Mouse (Mus musculus) midbrain, embryonic 11.5 days (tissue): ENCODE data around the gene Cdh13. TPM values are rescaled to one million over a fixed set of nuclear protein-coding genes. Genes with fewer than 3 reads are reported as not detected.
A peak's percentile ranks its signal among the peaks of the same experiment; 100 is the strongest.

Source experiments
- ATAC-seq: fragments of 200-750 bp; cut with Nextera tagmentation; 2 replicates; pipeline ENCODE4 v1.8.0; 2017; ENCODE audit warnings: moderate TSS enrichment, moderate library complexity; ENCODE audit not compliant: low FRiP score
- DNase-seq: peaks from one replicate; pipeline ENCODE4 v3.0.0; 2015; ENCODE audit warnings: low spot score; ENCODE audit errors: missing footprints
- H3K27ac ChIP-seq: fragments of 300-500 bp; sonication (generic); 2 replicates; pipeline ENCODE4 v1.5.1; 2014; ENCODE audit warnings: low read depth, low read length
- H3K27me3 ChIP-seq: fragments of 300-500 bp; sonication (generic); 2 replicates; pipeline ENCODE4 v1.6.1; 2014; ENCODE audit warnings: mild to moderate bottlenecking, low read length, moderate library complexity, mixed read lengths; ENCODE audit not compliant: control insufficient read depth, insufficient read depth
- H3K36me3 ChIP-seq: fragments of 300-500 bp; sonication (generic); 2 replicates; pipeline ENCODE4 v1.6.1; 2014; ENCODE audit warnings: mild to moderate bottlenecking, low read length, moderate library complexity, mixed read lengths; ENCODE audit not compliant: control insufficient read depth, insufficient read depth
- H3K4me1 ChIP-seq: fragments of 300-500 bp; sonication (generic); 2 replicates; pipeline ENCODE4 v1.6.1; 2014; ENCODE audit warnings: low read length; ENCODE audit not compliant: control insufficient read depth, insufficient read depth
- H3K4me2 ChIP-seq: fragments of 300-500 bp; sonication (generic); 2 replicates; pipeline ENCODE4 v1.6.1; 2014; ENCODE audit warnings: mild to moderate bottlenecking, moderate library complexity
- H3K4me3 ChIP-seq: fragments of 300-500 bp; sonication (generic); 2 replicates; pipeline ENCODE4 v1.5.1; 2014; ENCODE audit warnings: low read depth, low read length
- H3K9ac ChIP-seq: fragments of 300-500 bp; sonication (generic); 2 replicates; pipeline ENCODE4 v1.6.1; 2014; ENCODE audit warnings: low read length
- H3K9me3 ChIP-seq: fragments of 300-500 bp; sonication (generic); 2 replicates; pipeline ENCODE4 v1.6.1; 2016; ENCODE audit warnings: low read length; ENCODE audit not compliant: control insufficient read depth
- WGBS: fragments of 180-500 bp; shearing (Covaris S2); extraction: QIAGEN DNeasy Blood & Tissue Kit; methylation state at CpG from one replicate; pipeline ENCODE4 v1.1.7; 2014; 5-methylcytosine and 5-hydroxymethylcytosine counted together
- polyA plus RNA-seq: library from polyadenylated mRNA; unstranded; fragments of >200 nt; fragmentation: Nextera tagmentation; extraction: Ambion mirVana; gene quantifications from 2 replicates; pipeline ENCODE4 v1.2.1, GENCODE M21; 2014

Cdh13 gene
- polyA plus RNA-seq, 1 experiment from 2014 or later: 12.2 TPM

GRCm38 (mm10) chr8:118439857-118440256, 156.3 kb downstream of the Cdh13 start:
- H3K4me2 ChIP-seq: no peak overlapping the region
- no peak overlapping the region for H3K27ac ChIP-seq
- no peaks in the 10 kb centered on the region for H3K9me3 ChIP-seq
- H3K36me3 ChIP-seq: no peaks in the 10 kb centered on the region
- H3K27me3 ChIP-seq: no peaks in the 10 kb centered on the region
- no peaks in the 10 kb centered on the region for H3K4me1 ChIP-seq
- no peak for DNase-seq
- 46% methylated on average over 5 of the region's 5 CpGs for WGBS
- no peak overlapping the region for H3K4me3 ChIP-seq
- peak; percentile 33; the same call in 1 of the 2 replicates for ATAC-seq
- H3K9ac ChIP-seq: no peak overlapping the region

GRCm38 (mm10) chr8:118443361-118443760, 159.8 kb downstream of the Cdh13 start:
- WGBS: 52% methylated on average over 3 of the region's 3 CpGs
- Histone ChIP-seq H3K9me3 (no peaks in the 10 kb centered on the region), H3K27ac (no peak overlapping the region), H3K27me3 (no peaks in the 10 kb centered on the region), H3K36me3 (no peaks in the 10 kb centered on the region), H3K4me2 (no peak overlapping the region), H3K4me3 (no peak overlapping the region), H3K9ac (no peak overlapping the region), H3K4me1 (no peaks in the 10 kb centered on the region)
- ATAC-seq (no peak), DNase-seq (no peak)

GRCm38 (mm10) chr8:118444651-118445207, 161.2 kb downstream of the Cdh13 start:
- 82% methylated on average over 8 of the region's 8 CpGs for WGBS
- Histone ChIP-seq H3K4me2 (no peak overlapping the region), H3K27ac (no peak overlapping the region), H3K36me3 (no peaks in the 10 kb centered on the region), H3K4me3 (no peak overlapping the region), H3K27me3 (no peaks in the 10 kb centered on the region), H3K9me3 (no peaks in the 10 kb centered on the region), H3K9ac (no peak overlapping the region), H3K4me1 (no peaks in the 10 kb centered on the region)
- no peak for ATAC-seq
- no peak for DNase-seq

- 92% methylated on average over 9 of the region's 9 CpGs for whole genome bisulfite sequencing
- H3K4me3 ChIP-seq: no peak overlapping the region
- ATAC-seq: no peak
- H3K27me3 ChIP-seq: no peaks in the 10 kb centered on the region
- H3K27ac ChIP-seq: no peak overlapping the region
- H3K9me3 ChIP-seq: no peaks in the 10 kb centered on the region
- no peak overlapping the region for H3K4me2 ChIP-seq
- no peaks in the 10 kb centered on the region for H3K4me1 ChIP-seq
- no peak overlapping the region for H3K9ac ChIP-seq
- DNase-seq: no peak
- no peaks in the 10 kb centered on the region for H3K36me3 ChIP-seq
Observed at GRCm38 (mm10) chr8:118446516-118446915, 163.0 kb downstream of the Cdh13 start.

GRCm38 (mm10) chr8:118448011-118448410, 164.5 kb downstream of the Cdh13 start:
- Histone ChIP-seq H3K4me3 (no peak overlapping the region), H3K36me3 (no peaks in the 10 kb centered on the region), H3K9ac (no peak overlapping the region), H3K27ac (no peak overlapping the region), H3K4me2 (no peak overlapping the region), H3K4me1 (no peaks in the 10 kb centered on the region), H3K9me3 (no peaks in the 10 kb centered on the region), H3K27me3 (no peaks in the 10 kb centered on the region)
- no peak for ATAC-seq
- WGBS: 93% methylated on average over 6 of the region's 6 CpGs
- DNase-seq: no peak

GRCm38 (mm10) chr8:118452445-118453103, 169.0 kb downstream of the Cdh13 start:
- ATAC-seq: no peak
- H3K4me1 ChIP-seq: no peaks in the 10 kb centered on the region
- no peaks in the 10 kb centered on the region for H3K27me3 ChIP-seq
- no peaks in the 10 kb centered on the region for H3K9me3 ChIP-seq
- no peak overlapping the region for H3K4me3 ChIP-seq
- H3K9ac ChIP-seq: no peak overlapping the region
- DNase-seq: no peak
- 86% methylated on average over 11 of the region's 11 CpGs for WGBS
- H3K4me2 ChIP-seq: no peak overlapping the region
- no peaks in the 10 kb centered on the region for H3K36me3 ChIP-seq
- no peak overlapping the region for H3K27ac ChIP-seq

- Histone ChIP-seq H3K4me3 (no peak overlapping the region), H3K4me1 (no peaks in the 10 kb centered on the region), H3K27ac (no peak overlapping the region), H3K27me3 (no peaks in the 10 kb centered on the region), H3K9me3 (no peaks in the 10 kb centered on the region), H3K36me3 (no peaks in the 10 kb centered on the region), H3K4me2 (no peak overlapping the region), H3K9ac (no peak overlapping the region)
- ATAC-seq: no peak
- whole genome bisulfite sequencing: 82% methylated on average over 3 of the region's 3 CpGs
- no peak for DNase-seq
Observed at GRCm38 (mm10) chr8:118455245-118455644, 171.7 kb downstream of the Cdh13 start.

- Histone ChIP-seq H3K4me3 (no peak overlapping the region), H3K27ac (no peak overlapping the region), H3K4me1 (no peaks in the 10 kb centered on the region), H3K36me3 (no peaks in the 10 kb centered on the region), H3K9me3 (no peaks in the 10 kb centered on the region), H3K27me3 (no peaks in the 10 kb centered on the region), H3K9ac (no peak overlapping the region), H3K4me2 (no peak overlapping the region)
- DNase-seq (no peak), ATAC-seq (no peak)
- 95% methylated on average over 3 of the region's 3 CpGs for WGBS
Observed at GRCm38 (mm10) chr8:118465330-118465948, 181.9 kb downstream of the Cdh13 start.

- Histone ChIP-seq H3K27me3 (no peaks in the 10 kb centered on the region), H3K4me2 (no peak overlapping the region), H3K4me1 (no peaks in the 10 kb centered on the region), H3K9me3 (no peaks in the 10 kb centered on the region), H3K27ac (no peak overlapping the region), H3K4me3 (no peak overlapping the region), H3K9ac (no peak overlapping the region), H3K36me3 (no peaks in the 10 kb centered on the region)
- ATAC-seq (no peak), DNase-seq (no peak)
- 85% methylated on average over 7 of the region's 9 CpGs for WGBS
Observed at GRCm38 (mm10) chr8:118477587-118477986, 194.1 kb downstream of the Cdh13 start.
